Mouse (Mus musculus): ENCODE measurements at regions not wholly inside any gene's neighbourhood (a gene's known extent, or its start where the extent isn't known, plus 50 kb on each side); places are given as distances from the start of the nearest gene placed in this dataset.

DNA sequence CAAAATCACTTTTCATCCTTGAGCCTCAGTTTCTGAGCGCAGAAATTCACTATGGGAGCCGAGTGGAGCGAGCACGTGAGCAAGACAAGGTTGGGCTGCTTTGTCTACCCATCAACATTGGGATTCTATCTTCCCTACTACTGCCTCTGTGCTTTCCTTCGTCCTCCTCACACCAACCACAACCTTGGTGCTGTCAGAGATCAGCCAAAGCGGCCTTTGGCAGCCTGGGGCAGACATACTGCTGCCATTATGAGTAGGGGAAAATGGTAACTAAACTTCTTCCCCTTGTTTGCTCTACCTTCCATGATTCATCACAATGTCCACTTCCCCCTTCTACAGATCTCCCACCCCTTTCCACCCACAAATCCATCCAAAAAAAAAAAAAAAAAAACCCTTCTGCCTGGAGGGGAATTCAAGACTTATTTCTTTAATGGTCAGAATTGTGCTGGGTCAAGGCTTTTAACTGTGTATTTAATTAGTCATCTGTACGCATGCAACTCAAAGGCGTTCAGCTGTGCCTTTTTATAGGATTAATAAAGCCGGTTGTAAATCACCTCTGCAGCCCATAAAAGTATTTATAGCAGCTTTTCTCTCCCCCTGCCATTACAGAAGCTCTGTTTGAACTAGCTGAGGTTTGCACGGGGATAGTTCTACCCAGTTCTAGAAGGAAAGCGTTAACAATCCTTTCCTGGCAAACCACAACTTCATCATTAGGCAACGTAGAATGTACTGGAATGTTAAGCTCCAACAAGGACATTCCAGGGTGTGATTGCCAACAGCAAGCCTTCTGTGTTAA, 340.4 kb downstream of the Pik3r1 start:
- DNase-seq (ENCODE audit: low spot score in 2 of 2), result no peak

- no peak for DNase-seq (ENCODE audit: low spot score in 2 of 2)
Observed at GRCm38 (mm10) chr13:101426461-101426860, 341.6 kb downstream of the Pik3r1 start.

DNA sequence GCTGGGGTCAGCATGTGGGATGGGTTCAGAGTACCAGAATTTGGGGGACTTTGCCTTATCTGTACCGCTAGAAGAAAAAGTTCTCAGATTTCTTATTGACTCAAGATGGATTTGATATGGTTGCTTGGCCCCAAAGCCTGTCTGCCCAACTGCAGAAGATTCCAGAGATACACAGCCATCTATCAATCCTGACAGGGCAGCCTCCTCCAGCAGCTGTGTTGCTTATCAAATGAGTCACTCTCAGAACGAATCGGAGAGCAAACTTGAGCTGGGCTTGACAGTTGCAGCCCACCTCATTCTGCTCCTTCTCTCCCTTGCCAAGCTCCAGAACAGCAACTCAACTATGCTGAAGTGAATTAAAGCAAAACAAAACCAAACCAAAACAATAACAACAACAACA, 345.9 kb downstream of the Pik3r1 start:
- no peak for DNase-seq (ENCODE audit: low spot score in 2 of 2)

- no peak for DNase-seq (ENCODE audit: low spot score in 2 of 2)
Observed at GRCm38 (mm10) chr13:101419457-101420025, 348.5 kb downstream of the Pik3r1 start.

DNA sequence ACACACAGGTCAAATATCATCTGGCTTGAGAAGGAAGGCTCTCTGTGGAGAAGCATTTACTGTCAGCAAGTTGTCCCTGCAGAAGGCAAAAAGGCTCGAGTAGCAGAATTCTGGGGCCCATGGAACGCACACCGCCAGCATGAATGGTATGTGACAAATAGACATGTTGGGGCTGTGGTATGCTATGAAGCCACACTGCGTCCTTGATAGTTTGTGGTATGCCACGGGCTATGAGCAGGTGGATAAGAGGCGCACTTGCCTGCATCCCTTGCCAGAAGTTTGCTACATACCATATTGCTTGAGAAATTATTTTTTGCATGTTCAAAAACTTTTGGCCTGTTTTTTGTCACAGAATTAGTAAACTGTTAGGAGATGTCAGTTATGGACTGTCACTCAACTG, 349.7 kb downstream of the Pik3r1 start:
- DNase-seq (ENCODE audit: low spot score in 2 of 2), result no peak

DNA sequence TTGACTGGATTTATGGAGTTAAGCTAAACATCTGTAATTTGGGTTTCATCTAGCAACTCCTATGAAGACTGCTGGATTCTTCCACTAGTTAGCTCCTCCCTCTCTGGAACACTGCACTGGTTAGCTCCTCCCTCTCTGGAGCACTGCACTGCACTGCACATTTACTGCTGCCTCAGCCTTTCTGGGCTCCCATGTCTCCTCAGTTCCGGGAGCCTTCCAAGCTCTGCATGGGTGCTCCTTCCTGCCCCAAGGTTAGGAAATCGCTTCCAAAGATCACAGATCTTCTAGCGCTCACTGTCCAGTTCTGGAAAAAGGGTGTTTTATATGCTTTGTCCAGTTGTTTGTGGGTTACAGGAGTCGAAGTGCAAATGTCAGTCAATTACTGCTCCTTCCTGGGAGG, 359.1 kb downstream of the Pik3r1 start:
- DNase-seq (ENCODE audit: low spot score in 2 of 2), result peak in 1 of 2 experiments; percentile 20

GRCm38 (mm10) chr13:101407633-101408032, 360.4 kb downstream of the Pik3r1 start:
- no peak for DNase-seq (ENCODE audit: low spot score in 2 of 2)

DNA sequence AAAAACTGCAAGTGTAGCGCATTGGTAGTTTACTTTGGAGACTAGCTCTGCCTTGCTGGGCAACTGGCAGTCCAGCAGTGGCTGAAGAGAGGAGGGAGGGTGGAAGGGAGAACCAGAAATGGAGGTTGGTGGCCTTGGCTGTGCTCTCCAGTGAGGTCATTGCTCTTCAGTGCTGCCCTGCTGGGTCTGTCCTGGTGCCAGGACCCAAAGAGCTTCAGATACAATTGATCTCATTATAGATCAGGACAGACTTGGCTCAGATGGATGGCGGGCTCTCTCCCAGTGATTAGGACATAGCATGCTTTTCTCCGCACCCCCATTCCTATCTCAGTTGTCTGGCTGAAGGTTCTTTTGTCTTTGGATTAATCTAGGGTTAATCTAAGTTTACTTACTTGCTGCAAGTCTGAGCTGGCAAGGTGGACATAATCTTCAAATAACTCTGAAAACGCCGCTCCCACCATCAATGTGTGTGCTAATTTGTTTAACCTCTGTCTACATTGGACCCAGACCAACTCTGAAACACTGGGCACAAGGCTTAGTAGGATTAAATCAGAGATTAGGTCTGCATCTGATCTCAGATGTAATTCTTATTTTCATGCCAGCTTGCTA, 394.3 kb downstream of the Pik3r1 start:
- DNase-seq (ENCODE audit: low spot score in 2 of 2), result no peak

GRCm38 (mm10) chr13:101371906-101372305, 396.1 kb downstream of the Pik3r1 start:
- DNase-seq (ENCODE audit: low spot score in 2 of 2), result no peak

DNA sequence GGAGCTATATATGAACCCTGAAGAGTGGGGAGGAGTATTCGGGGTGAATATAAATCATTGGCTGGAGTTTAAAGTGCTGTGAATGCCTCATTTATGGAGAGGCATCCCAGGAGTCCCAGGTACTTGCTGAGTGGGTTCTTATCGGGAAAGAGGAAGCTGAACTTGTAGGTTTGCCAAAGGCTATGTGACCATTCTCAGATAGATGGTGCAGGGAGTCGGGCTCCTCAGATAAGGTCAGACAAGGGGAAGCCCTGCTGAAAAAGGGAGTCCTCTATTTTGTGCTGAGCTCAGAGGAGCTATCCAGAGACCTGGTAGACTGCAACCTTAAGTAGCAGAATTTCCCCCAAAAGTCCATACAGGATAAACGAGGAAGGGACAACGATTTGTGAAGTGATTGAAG, 399.8 kb downstream of the Pik3r1 start:
- DNase-seq (ENCODE audit: low spot score in 2 of 2), result no peak

DNA sequence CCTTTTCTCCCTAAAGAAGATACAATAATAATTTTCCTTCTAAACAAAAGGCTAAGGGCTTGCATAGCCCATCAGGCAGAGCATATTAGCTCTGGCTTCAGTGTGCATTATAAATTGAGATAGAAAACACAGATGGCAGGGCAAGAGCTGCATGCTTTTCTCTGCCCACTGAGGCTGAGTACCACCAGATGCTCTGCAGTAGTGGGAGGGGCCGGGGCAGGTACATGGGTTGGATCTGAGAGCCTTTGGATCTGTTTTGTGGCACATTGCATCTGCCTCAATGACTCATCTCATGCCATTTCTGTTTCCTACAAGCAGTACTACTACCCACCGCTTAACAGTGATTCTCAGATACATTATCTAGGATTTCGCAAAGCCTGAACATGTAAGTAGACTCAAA, 412.7 kb downstream of the Pik3r1 start:
- DNase-seq (ENCODE audit: low spot score in 2 of 2), result no peak

DNA sequence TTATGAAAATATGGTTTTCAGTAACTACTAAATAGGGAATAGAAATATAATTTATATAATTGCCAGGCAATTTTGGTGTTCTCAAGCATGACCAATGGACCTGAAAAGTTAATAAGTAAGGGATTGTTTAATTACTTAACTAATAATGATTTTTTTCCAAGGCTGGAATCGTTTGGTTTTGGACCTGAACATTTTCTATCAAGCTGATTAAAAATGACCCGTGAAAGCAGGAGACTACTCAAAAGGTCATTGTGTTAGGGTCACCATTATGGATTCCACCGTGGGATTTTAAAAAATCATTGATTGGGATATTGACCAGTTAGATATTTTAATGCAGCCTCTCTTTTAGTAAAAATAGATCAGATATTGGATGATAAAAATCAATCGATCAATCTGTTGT, 416.9 kb downstream of the Pik3r1 start:
- no peak for DNase-seq (ENCODE audit: low spot score in 2 of 2)

GRCm38 (mm10) chr13:101349354-101349753, 418.7 kb downstream of the Pik3r1 start:
- DNase-seq (ENCODE audit: low spot score in 2 of 2), result no peak

DNA sequence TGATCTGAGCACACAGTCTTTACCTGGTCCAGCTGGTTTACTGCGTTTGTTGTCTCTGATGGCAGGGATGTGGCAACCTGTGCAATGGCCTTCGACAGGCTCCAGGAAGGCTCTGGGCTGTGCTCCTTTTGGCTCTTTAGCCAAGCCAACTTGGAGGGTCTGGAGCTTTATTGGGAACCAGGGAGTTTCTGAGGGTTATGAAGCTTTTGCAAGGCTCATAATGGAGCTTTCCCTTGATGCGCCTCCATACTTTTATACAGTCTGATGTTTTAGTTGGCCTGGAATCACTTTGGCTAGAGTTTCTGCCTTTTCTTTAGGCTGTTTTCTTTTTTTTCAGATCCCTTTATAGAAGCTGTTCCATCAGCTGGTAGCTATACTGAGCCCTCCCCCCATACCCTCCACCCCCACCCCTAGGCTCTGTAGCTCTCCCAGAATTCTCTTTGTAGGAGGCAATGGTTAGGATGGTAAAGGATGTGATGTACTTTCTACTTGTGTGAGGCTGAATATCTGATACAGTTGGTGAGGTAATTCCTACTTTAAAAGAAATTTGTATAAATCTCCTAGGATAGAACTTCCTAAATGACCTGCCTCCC, 429.6 kb downstream of the Pik3r1 start:
- DNase-seq (ENCODE audit: low spot score in 2 of 2), result no peak

DNA sequence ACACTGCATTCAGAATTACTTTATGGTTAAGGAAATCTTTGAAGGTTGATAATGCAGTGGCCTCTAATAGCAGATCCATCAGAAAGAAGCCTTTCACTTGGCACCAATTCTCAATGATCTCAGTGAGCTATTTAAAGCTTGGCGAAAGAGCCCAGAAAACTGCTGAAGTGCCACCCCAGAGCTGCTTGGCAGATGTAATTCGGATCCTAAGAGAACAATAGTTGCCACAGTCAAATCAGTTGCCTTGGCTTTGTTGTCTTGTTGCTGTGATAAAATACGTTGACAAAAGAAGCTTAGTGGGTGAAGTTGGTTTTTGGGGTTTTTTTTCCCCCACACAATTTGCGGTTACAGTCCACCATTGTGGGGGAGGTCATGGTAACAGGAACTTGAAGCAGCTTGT, 449.4 kb downstream of the Pik3r1 start:
- no peak for DNase-seq (ENCODE audit: low spot score in 2 of 2)

GRCm38 (mm10) chr13:101316336-101316735, 451.7 kb downstream of the Pik3r1 start:
- no peak for DNase-seq (ENCODE audit: low spot score in 2 of 2)

- no peak for DNase-seq (ENCODE audit: low spot score in 2 of 2)
Observed at GRCm38 (mm10) chr13:101314040-101314439, 454.0 kb downstream of the Pik3r1 start.

DNA sequence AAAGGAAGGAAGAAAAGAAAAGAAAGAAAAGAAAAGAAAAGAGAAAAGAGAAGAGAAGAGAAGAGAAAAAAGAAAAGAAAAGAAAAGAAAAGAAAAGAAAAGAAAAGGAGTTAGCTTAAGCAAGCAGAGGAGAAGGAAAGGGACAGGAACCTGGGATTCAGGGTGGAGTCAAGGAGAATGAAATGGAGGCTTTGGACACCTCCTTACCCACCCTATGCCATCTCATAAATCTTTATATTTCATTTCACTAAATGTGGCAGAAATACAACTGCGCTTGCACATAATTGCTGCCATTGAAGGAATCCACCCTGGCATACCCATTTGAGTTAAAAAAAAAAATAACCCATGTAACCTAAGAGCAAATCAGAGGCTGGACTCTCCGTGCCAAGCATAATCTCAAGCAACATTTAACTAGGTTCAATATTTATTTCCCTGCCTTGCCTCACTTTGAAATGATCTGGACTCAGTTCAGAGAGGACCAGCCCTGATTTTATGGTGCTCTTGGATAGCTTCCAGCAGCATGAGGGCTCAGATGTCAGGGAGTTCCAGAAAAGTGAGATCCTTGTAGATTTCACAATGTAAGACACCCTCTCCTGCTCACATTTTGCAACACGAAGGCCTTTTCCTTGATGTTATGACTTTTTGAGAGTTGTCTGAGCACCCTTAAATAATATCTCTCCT, 456.2 kb downstream of the Pik3r1 start:
- DNase-seq (ENCODE audit: low spot score in 2 of 2), result no peak

DNA sequence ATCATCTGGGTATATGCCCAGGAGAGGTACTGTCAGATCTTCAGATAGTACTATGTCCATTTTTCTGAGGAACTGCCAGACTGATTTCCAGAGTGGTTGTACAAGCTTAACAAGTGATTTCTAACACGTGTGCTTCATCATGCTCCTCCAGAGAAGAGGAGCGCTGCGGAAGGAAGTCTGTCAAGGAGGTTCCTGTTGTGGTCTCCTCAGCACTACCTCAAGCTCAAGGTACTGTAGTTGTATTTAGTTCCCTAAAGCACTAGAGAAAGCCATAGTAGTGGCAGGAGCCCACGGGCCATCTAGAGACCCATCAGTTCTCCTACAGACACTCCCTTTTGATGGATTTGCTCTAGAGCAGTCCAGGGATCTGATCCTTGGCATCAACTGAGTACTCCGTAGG, 459.3 kb downstream of the Pik3r1 start:
- DNase-seq (ENCODE audit: low spot score in 2 of 2), result no peak

DNA sequence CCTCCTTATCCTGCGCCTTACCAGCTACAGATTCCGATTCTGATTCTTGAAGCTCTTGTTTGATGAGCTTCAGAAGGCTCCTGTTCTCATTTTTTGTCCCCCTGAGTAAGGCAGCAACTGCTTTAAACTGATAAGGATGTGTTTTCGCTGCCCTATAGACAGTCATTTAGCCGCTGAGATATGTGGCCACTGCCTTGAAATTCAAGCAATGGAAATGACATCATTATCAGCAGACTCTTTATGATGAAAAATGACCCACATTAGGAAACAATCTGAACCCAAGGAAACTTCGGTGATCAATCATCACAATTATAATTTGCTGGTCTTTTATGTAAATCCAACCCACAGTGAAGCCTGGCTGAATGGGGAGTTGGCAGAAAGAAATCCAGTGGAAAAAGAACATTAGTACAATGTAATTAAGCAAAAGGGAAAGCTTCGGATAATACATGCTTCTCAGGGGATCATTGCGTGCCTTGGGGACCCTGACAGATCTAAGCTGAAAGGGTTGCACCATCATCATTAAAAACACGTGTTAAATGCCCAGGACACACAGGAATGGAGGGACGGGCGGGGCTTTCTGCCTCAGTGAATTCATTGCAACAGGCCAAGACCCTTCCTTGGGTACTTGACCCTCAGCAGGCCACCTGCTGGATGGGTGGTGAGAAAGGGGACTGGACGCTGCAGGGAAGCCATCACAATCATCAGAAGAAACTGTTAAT, 462.2 kb downstream of the Pik3r1 start:
- DNase-seq (ENCODE audit: low spot score in 2 of 2), result no peak

GRCm38 (mm10) chr13:101305063-101305462, 463.0 kb downstream of the Pik3r1 start:
- no peak for DNase-seq (ENCODE audit: low spot score in 2 of 2)

GRCm38 (mm10) chr13:101301361-101301760, 466.7 kb downstream of the Pik3r1 start:
- DNase-seq (ENCODE audit: low spot score in 2 of 2), result no peak
